Mouse (Mus musculus) thymus, adult 2 months (tissue): ENCODE results near the gene Msi2. TPM values are rescaled to one million over a fixed set of nuclear protein-coding genes. Genes with fewer than 3 reads are reported as not detected.

Experiments
- DNase-seq: peaks from one replicate; pipeline ENCODE4 v3.0.0; 2021
- H3K27ac ChIP-seq: fragments of 200-500 bp; 2 replicates; pipeline ENCODE4 v1.5.1; 2012; ENCODE audit warnings: low read length, control low read depth; ENCODE audit not compliant: control insufficient read depth, insufficient read depth
- H3K27me3 ChIP-seq: fragments of 200-500 bp; 2 replicates; pipeline ENCODE4 v1.6.1; 2012; ENCODE audit warnings: mild to moderate bottlenecking, low read length, moderate library complexity, mixed read lengths; ENCODE audit not compliant: control insufficient read depth, insufficient read depth
- H3K36me3 ChIP-seq: fragments of 200-500 bp; 2 replicates; pipeline ENCODE4 v1.6.1; 2012; ENCODE audit warnings: mild to moderate bottlenecking, low read length, moderate library complexity; ENCODE audit not compliant: control insufficient read depth, insufficient read depth
- H3K4me1 ChIP-seq: fragments of 200-500 bp; replicated peaks from 2 replicates; pipeline ENCODE4 v1.6.1; 2012; ENCODE audit warnings: low read length; ENCODE audit not compliant: control insufficient read depth, insufficient read depth
- H3K4me3 ChIP-seq: fragments of 200-500 bp; 2 replicates; pipeline ENCODE4 v1.5.1; 2012; ENCODE audit warnings: mild to moderate bottlenecking, low read length, control low read depth, moderate library complexity; ENCODE audit not compliant: control insufficient read depth, insufficient read depth
- CTCF ChIP-seq: fragments of 200-500 bp; IDR thresholded peaks from 2 replicates; pipeline ENCODE4 v1.5.1; 2012; ENCODE audit warnings: mild to moderate bottlenecking, control low read depth, low read length, moderate library complexity, borderline replicate concordance; ENCODE audit not compliant: control insufficient read depth, poor library complexity, insufficient read depth; ENCODE audit errors: extremely low read depth
- POLR2A ChIP-seq: fragments of 200-500 bp; IDR thresholded peaks from 2 replicates; pipeline ENCODE4 v1.6.1; 2012; ENCODE audit warnings: mild to moderate bottlenecking, low read length, control low read depth, moderate library complexity; ENCODE audit not compliant: control insufficient read depth, poor library complexity, insufficient read depth; ENCODE audit errors: extremely low read depth
- WGBS: fragments of 180-500 bp; shearing (Covaris S2); methylation state at CpG from one replicate; pipeline ENCODE4 v1.1.7; 2018; 5-methylcytosine and 5-hydroxymethylcytosine counted together
- polyA plus RNA-seq: library from polyadenylated mRNA; depleted of rRNA; stranded (reverse); fragments of >200 nt; gene quantifications from 2 replicates; pipeline ENCODE4 v1.2.3, GENCODE M21; 2012

Gene Msi2
- polyA plus RNA-seq, 1 experiment = 51.3 TPM

- Histone ChIP-seq H3K4me3 (no peak overlapping the region), H3K36me3 (no peaks in the 10 kb centered on the region), H3K27me3 (no peaks in the 10 kb centered on the region), H3K4me1 (no peaks in the 10 kb centered on the region), H3K27ac (no peak overlapping the region)
- no peak for DNase-seq
- WGBS = 92% methylated on average over 20 of the region's 20 CpGs
- TF ChIP-seq POLR2A (no peak), CTCF (no peak)
Observed at GRCm38 (mm10) chr11:88566613-88567606, 151.4 kb downstream of the Msi2 start.

- no peaks in the 10 kb centered on the region for H3K4me1 ChIP-seq
- H3K27ac ChIP-seq = no peak overlapping the region
- H3K27me3 ChIP-seq = no peaks in the 10 kb centered on the region
- no peak for DNase-seq
- TF ChIP-seq POLR2A (no peak), CTCF (no peak)
- no peak overlapping the region for H3K4me3 ChIP-seq
- WGBS = 98% methylated on average over 7 of the region's 7 CpGs
- H3K36me3 ChIP-seq = no peaks in the 10 kb centered on the region
Observed at GRCm38 (mm10) chr11:88564810-88565209, 153.5 kb downstream of the Msi2 start.

GRCm38 (mm10) chr11:88564363-88564762, 153.9 kb downstream of the Msi2 start:
- 97% methylated on average over 5 of the region's 5 CpGs for WGBS
- H3K36me3 ChIP-seq = no peaks in the 10 kb centered on the region
- no peak overlapping the region for H3K27ac ChIP-seq
- H3K4me1 ChIP-seq = no peaks in the 10 kb centered on the region
- TF ChIP-seq CTCF (no peak), POLR2A (no peak)
- H3K4me3 ChIP-seq = no peak overlapping the region
- no peak for DNase-seq
- no peaks in the 10 kb centered on the region for H3K27me3 ChIP-seq

GRCm38 (mm10) chr11:88561191-88561590, 157.1 kb downstream of the Msi2 start:
- WGBS = 93% methylated on average over 6 of the region's 6 CpGs
- Histone ChIP-seq H3K36me3 (no peaks in the 10 kb centered on the region), H3K27me3 (no peaks in the 10 kb centered on the region), H3K27ac (no peak overlapping the region), H3K4me1 (peaks cover 11% of the 10 kb centered on the region), H3K4me3 (no peak overlapping the region)
- TF ChIP-seq CTCF (no peak), POLR2A (no peak)
- DNase-seq = no peak

- TF ChIP-seq POLR2A (no peak), CTCF (no peak)
- 96% methylated on average over 9 of the region's 9 CpGs for WGBS
- DNase-seq = no peak
- H3K4me3 ChIP-seq = no peak overlapping the region
- H3K4me1 ChIP-seq = peaks cover 14% of the 10 kb centered on the region
- no peaks in the 10 kb centered on the region for H3K36me3 ChIP-seq
- H3K27ac ChIP-seq = no peak overlapping the region
- H3K27me3 ChIP-seq = no peaks in the 10 kb centered on the region
Observed at GRCm38 (mm10) chr11:88560634-88561033, 157.7 kb downstream of the Msi2 start.

- DNase-seq = no peak
- Histone ChIP-seq H3K4me3 (no peak overlapping the region), H3K27me3 (no peaks in the 10 kb centered on the region), H3K36me3 (no peaks in the 10 kb centered on the region), H3K27ac (no peak overlapping the region), H3K4me1 (peaks cover 14% of the 10 kb centered on the region)
- TF ChIP-seq CTCF (no peak), POLR2A (no peak)
- 68% methylated on average over 10 of the region's 10 CpGs for WGBS
Observed at GRCm38 (mm10) chr11:88559365-88559970, 158.8 kb downstream of the Msi2 start.
